Mouse (Mus musculus): ENCODE results near the gene Pnma5.

GRCm38 (mm10) chrX:73061528-73061927, 24.6 kb upstream of the Pnma5 start:
- TF ChIP-seq CTCF (IDR thresholded peaks at IDR 0.05; ENCODE audit: borderline replicate concordance, insufficient read depth, low read depth, low read length): no peak
- no peak for TF ChIP-seq POLR2A (IDR thresholded peaks at IDR 0.05; ENCODE audit: borderline replicate concordance, insufficient read depth, low read length)
